Mouse (Mus musculus) megakaryocyte, embryonic 14.5 days (primary cell): ENCODE measurements at regions not wholly inside any gene's neighbourhood (a gene's known extent, or its start where the extent isn't known, plus 50 kb on each side); places are given as distances from the start of the nearest gene placed in this dataset.

Experiments
- FLI1 ChIP-seq: IDR thresholded peaks from 2 replicates; pipeline ENCODE4 v1.6.1; 2012; ENCODE audit warnings: low read length, inconsistent platforms, mixed read lengths
- GATA1 ChIP-seq: IDR thresholded peaks from 3 replicates; pipeline ENCODE4 v1.6.1; 2012; ENCODE audit warnings: mixed read lengths, low read length, inconsistent platforms, borderline replicate concordance

DNA sequence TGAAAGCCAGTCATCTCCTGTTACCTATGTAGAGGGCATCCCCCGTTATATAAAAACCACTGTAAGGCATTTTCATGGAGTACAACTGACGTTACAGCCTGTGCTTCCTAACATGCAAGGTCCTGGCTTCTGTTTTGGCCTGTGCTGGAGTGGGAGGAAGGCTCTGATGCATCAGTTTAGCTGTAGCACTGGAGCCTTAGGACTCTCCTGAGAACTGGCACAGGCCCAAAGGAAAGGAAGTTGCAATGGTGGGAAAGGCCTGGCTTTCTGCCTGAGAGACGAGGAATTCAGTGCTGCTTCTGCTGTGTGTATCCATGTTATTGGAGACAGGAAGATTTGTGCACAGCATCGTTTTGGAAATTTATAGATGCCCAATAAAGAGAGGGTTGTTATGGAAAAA is 144.2 kb upstream of the Gm5148 start:
- TF ChIP-seq GATA1 = no peak
- no peak for TF ChIP-seq FLI1
